Mouse (Mus musculus) forebrain, embryonic 12.5 days (tissue): ENCODE data around the gene Trim65. TPM values are rescaled to one million over a fixed set of nuclear protein-coding genes. Genes with fewer than 3 reads are reported as not detected.

Experiments
- ATAC-seq: fragments of 200-750 bp; cut with Nextera tagmentation; 2 replicates; pipeline ENCODE4 v1.8.0; 2017; ENCODE audit warnings: moderate TSS enrichment; ENCODE audit not compliant: low FRiP score
- H3K27ac ChIP-seq: fragments of 300-500 bp; sonication (generic); 2 replicates; pipeline ENCODE4 v1.5.1; 2016; ENCODE audit warnings: mild to moderate bottlenecking
- H3K27me3 ChIP-seq: fragments of 300-500 bp; sonication (generic); 2 replicates; pipeline ENCODE4 v1.6.1; 2016; ENCODE audit warnings: mild to moderate bottlenecking
- H3K36me3 ChIP-seq: fragments of 300-500 bp; sonication (generic); replicated peaks from 2 replicates; pipeline ENCODE4 v1.6.1; 2016; ENCODE audit warnings: mild to moderate bottlenecking
- H3K4me1 ChIP-seq: fragments of 300-500 bp; sonication (generic); 2 replicates; pipeline ENCODE4 v1.6.1; 2016
- H3K4me2 ChIP-seq: fragments of 300-500 bp; sonication (generic); 2 replicates; pipeline ENCODE4 v1.6.1; 2016; ENCODE audit warnings: mild to moderate bottlenecking, moderate library complexity
- H3K4me3 ChIP-seq: fragments of 300-500 bp; sonication (generic); replicated peaks from 2 replicates; pipeline ENCODE4 v1.5.1; 2016; ENCODE audit warnings: mild to moderate bottlenecking
- H3K9ac ChIP-seq: fragments of 300-500 bp; sonication (generic); 2 replicates; pipeline ENCODE4 v1.6.1; 2016; ENCODE audit warnings: mild to moderate bottlenecking
- H3K9me3 ChIP-seq: fragments of 300-500 bp; sonication (generic); 2 replicates; pipeline ENCODE4 v1.6.1; 2016
- WGBS: fragments of 180-500 bp; shearing (Covaris S2); methylation state at CpG from one replicate; pipeline ENCODE4 v1.1.7; 2016; 5-methylcytosine and 5-hydroxymethylcytosine counted together
- polyA plus RNA-seq: library from polyadenylated mRNA; unstranded; fragments of >200 nt; fragmentation: Nextera tagmentation; extraction: Ambion mirVana; gene quantifications from 2 replicates; pipeline ENCODE4 v1.2.1, GENCODE M21; 2016

Trim65 gene
- polyA plus RNA-seq, 1 experiment from 2014 or later = 2.1 TPM

- Histone ChIP-seq H3K4me3 (no peak overlapping the region), H3K9ac (no peak overlapping the region), H3K4me1 (peaks cover 22% of the 10 kb centered on the region), H3K27ac (no peak overlapping the region), H3K9me3 (no peaks in the 10 kb centered on the region), H3K4me2 (no peak overlapping the region), H3K27me3 (no peaks in the 10 kb centered on the region), H3K36me3 (peaks cover 82% of the 10 kb centered on the region)
- ATAC-seq = no peak
- WGBS = 72% methylated on average over 12 of the region's 12 CpGs
Observed at GRCm38 (mm10) chr11:116161312-116161711, 30.4 kb upstream of the Trim65 start.

- ATAC-seq = no peak
- 97% methylated on average over 2 of the region's 2 CpGs for WGBS
- H3K4me2 ChIP-seq = no peak overlapping the region
- no peak overlapping the region for H3K9ac ChIP-seq
- no peaks in the 10 kb centered on the region for H3K9me3 ChIP-seq
- H3K27ac ChIP-seq = no peak overlapping the region
- H3K36me3 ChIP-seq = peaks cover 100% of the 10 kb centered on the region
- H3K4me1 ChIP-seq = no peaks in the 10 kb centered on the region
- no peaks in the 10 kb centered on the region for H3K27me3 ChIP-seq
- no peak overlapping the region for H3K4me3 ChIP-seq
Observed at GRCm38 (mm10) chr11:116150960-116151359, 20.0 kb upstream of the Trim65 start.

GRCm38 (mm10) chr11:116149341-116149740 lies 18.4 kb upstream of the Trim65 start:
- ATAC-seq = no peak
- no peaks in the 10 kb centered on the region for H3K9me3 ChIP-seq
- WGBS = 89% methylated on average over 6 of the region's 6 CpGs

GRCm38 (mm10) chr11:116148761-116149221 lies 17.9 kb upstream of the Trim65 start:
- H3K36me3 ChIP-seq = peaks cover 100% of the 10 kb centered on the region
- WGBS = 72% methylated on average over 20 of the region's 20 CpGs
- ATAC-seq = no peak

More at GRCm38 (mm10) chr11:116149341-116149740, 18.4 kb upstream of the Trim65 start:
- no peak overlapping the region for H3K9ac ChIP-seq
- H3K27me3 ChIP-seq = no peaks in the 10 kb centered on the region
- no peak overlapping the region for H3K4me2 ChIP-seq
- H3K4me3 ChIP-seq = no peak overlapping the region
- H3K36me3 ChIP-seq = peaks cover 100% of the 10 kb centered on the region
- no peaks in the 10 kb centered on the region for H3K4me1 ChIP-seq
- no peak overlapping the region for H3K27ac ChIP-seq

GRCm38 (mm10) chr11:116146294-116146985 lies 15.5 kb upstream of the Trim65 start:
- peaks cover 100% of the 10 kb centered on the region for H3K36me3 ChIP-seq
- no peaks in the 10 kb centered on the region for H3K4me1 ChIP-seq
- H3K9me3 ChIP-seq = no peaks in the 10 kb centered on the region
- no peak overlapping the region for H3K4me3 ChIP-seq
- H3K27me3 ChIP-seq = no peaks in the 10 kb centered on the region
- WGBS = 80% methylated on average over 25 of the region's 25 CpGs
- no peak overlapping the region for H3K9ac ChIP-seq
- ATAC-seq = no peak
- H3K27ac ChIP-seq = no peak overlapping the region
- H3K4me2 ChIP-seq = no peak overlapping the region

More at GRCm38 (mm10) chr11:116148761-116149221, 17.9 kb upstream of the Trim65 start:
- H3K4me1 ChIP-seq = no peaks in the 10 kb centered on the region
- H3K9me3 ChIP-seq = no peaks in the 10 kb centered on the region
- H3K4me3 ChIP-seq = no peak overlapping the region
- no peak overlapping the region for H3K4me2 ChIP-seq
- H3K27ac ChIP-seq = no peak overlapping the region
- no peak overlapping the region for H3K9ac ChIP-seq
- H3K27me3 ChIP-seq = no peaks in the 10 kb centered on the region

GRCm38 (mm10) chr11:116145481-116146293 lies 14.8 kb upstream of the Trim65 start:
- WGBS = 58% methylated on average over 18 of the region's 18 CpGs
- Histone ChIP-seq H3K36me3 (peaks cover 95% of the 10 kb centered on the region), H3K4me2 (no peak overlapping the region), H3K27me3 (no peaks in the 10 kb centered on the region), H3K9ac (no peak overlapping the region), H3K27ac (no peak overlapping the region), H3K4me3 (no peak overlapping the region), H3K9me3 (no peaks in the 10 kb centered on the region), H3K4me1 (no peaks in the 10 kb centered on the region)
- no peak for ATAC-seq

GRCm38 (mm10) chr11:116143468-116143867 lies 12.5 kb upstream of the Trim65 start:
- peaks cover 73% of the 10 kb centered on the region for H3K36me3 ChIP-seq
- no peak overlapping the region for H3K9ac ChIP-seq
- H3K27me3 ChIP-seq = no peaks in the 10 kb centered on the region
- H3K4me2 ChIP-seq = no peak overlapping the region
- H3K4me3 ChIP-seq = no peak overlapping the region
- ATAC-seq = no peak
- H3K27ac ChIP-seq = no peak overlapping the region
- 0 out of 2 replicates have a peak, but pooled peaks cover 6% of the 10 kb centered on the region for H3K4me1 ChIP-seq
- H3K9me3 ChIP-seq = no peaks in the 10 kb centered on the region
- WGBS = 90% methylated on average over 3 of the region's 3 CpGs

GRCm38 (mm10) chr11:116142211-116142991 lies 11.5 kb upstream of the Trim65 start:
- Histone ChIP-seq H3K27ac (no peak overlapping the region), H3K27me3 (no peaks in the 10 kb centered on the region), H3K36me3 (peaks cover 62% of the 10 kb centered on the region), H3K4me3 (no peak overlapping the region), H3K4me1 (peaks cover 12% of the 10 kb centered on the region), H3K9me3 (no peaks in the 10 kb centered on the region), H3K4me2 (no peak overlapping the region), H3K9ac (no peak overlapping the region)
- 76% methylated on average over 10 of the region's 10 CpGs for WGBS
- ATAC-seq = no peak

GRCm38 (mm10) chr11:116138468-116139138 lies 7.7 kb upstream of the Trim65 start, which contains the start of gene Mrpl38:
Gene Mrpl38 (minus strand): TSS chr11:116138868.
- Histone ChIP-seq H3K36me3 (peaks cover 46% of the 10 kb centered on the region), H3K27ac (peak within 1 kb of the TSS; percentile 62), H3K4me2 (peak within 1 kb of the TSS; percentile 56)

GRCm38 (mm10) chr11:116138096-116138467 lies 7.2 kb upstream of the Trim65 start:
- Histone ChIP-seq H3K36me3 (peaks cover 46% of the 10 kb centered on the region), H3K4me2 (peak overlapping the region; percentile 56), H3K27ac (peak overlapping the region; percentile 62), H3K4me1 (peaks cover 20% of the 10 kb centered on the region), H3K9me3 (no peaks in the 10 kb centered on the region), H3K9ac (peak overlapping the region; percentile 74), H3K27me3 (no peaks in the 10 kb centered on the region), H3K4me3 (peak overlapping the region; percentile 73)
- 1% methylated on average over 20 of the region's 20 CpGs for WGBS
- 0 out of 2 replicates have a peak, but pooled peaks have one; percentile 5 for ATAC-seq

More at GRCm38 (mm10) chr11:116138468-116139138, 7.7 kb upstream of the Trim65 start, which contains the start of gene Mrpl38:
- Histone ChIP-seq H3K9me3 (no peaks in the 10 kb centered on the region), H3K4me3 (peak within 1 kb of the TSS; percentile 73), H3K4me1 (peaks cover 20% of the 10 kb centered on the region), H3K9ac (peak within 1 kb of the TSS; percentile 74), H3K27me3 (no peaks in the 10 kb centered on the region)
- peak; percentile 95 for ATAC-seq
- under 1% methylated on average over 58 of the region's 60 CpGs for WGBS

- peaks cover 36% of the 10 kb centered on the region for H3K4me1 ChIP-seq
- no peak overlapping the region for H3K9ac ChIP-seq
- H3K4me3 ChIP-seq = no peak overlapping the region
- H3K27ac ChIP-seq = no peak overlapping the region
- H3K36me3 ChIP-seq = peaks cover 45% of the 10 kb centered on the region
- WGBS = 89% methylated on average over 10 of the region's 10 CpGs
- H3K27me3 ChIP-seq = 0 out of 2 replicates have a peak, but pooled peaks cover 7% of the 10 kb centered on the region
- H3K9me3 ChIP-seq = no peaks in the 10 kb centered on the region
- ATAC-seq = no peak
- H3K4me2 ChIP-seq = no peak overlapping the region
Observed at GRCm38 (mm10) chr11:116134171-116134570, 3.2 kb upstream of the Trim65 start.
